Mouse (Mus musculus) naive thymus-derived CD4-positive, alpha-beta T cell, adult 2 months (primary cell): ENCODE results near the gene Eno1.
"Not testable (repeated sequence)": the region's sequence is repeated elsewhere in the genome, so short reads cannot be mapped to it uniquely, and the experiment has no call there.

ENCODE experiments used
- DNase-seq: peaks from one replicate; pipeline ENCODE4 v3.0.0-alpha.2; 2011; ENCODE audit warnings: low read depth

The Eno1 gene

GRCm38 (mm10) chr4:150281018-150281761, 44.7 kb downstream of the Eno1 start, which contains the start of gene Rere:
Gene Rere, plus strand, starts transcription at chr4:150281646.
- peak; percentile 98 for DNase-seq

GRCm38 (mm10) chr4:150281891-150282630, 45.5 kb downstream of the Eno1 start:
- DNase-seq: peak; percentile 55

- DNase-seq: no peak
These were observed 46.3 kb downstream of the Eno1 start for GRCm38 (mm10) chr4:150282631-150283334.

GRCm38 (mm10) chr4:150283335-150283638, 46.8 kb downstream of the Eno1 start:
- no peak for DNase-seq

- DNase-seq: no peak
These were observed 47.5 kb downstream of the Eno1 start for GRCm38 (mm10) chr4:150283993-150284392.

- DNase-seq: no peak
These were observed 50.5 kb downstream of the Eno1 start for GRCm38 (mm10) chr4:150286980-150287379.

- not testable (repeated sequence) for DNase-seq
These were observed 50.9 kb downstream of the Eno1 start for GRCm38 (mm10) chr4:150287463-150287862.

GRCm38 (mm10) chr4:150291900-150292299, 55.4 kb downstream of the Eno1 start:
- peak; percentile 20 for DNase-seq

GRCm38 (mm10) chr4:150294870-150295269, 58.3 kb downstream of the Eno1 start:
- no peak for DNase-seq

- peak; percentile 18 for DNase-seq
These were observed 59.4 kb downstream of the Eno1 start for GRCm38 (mm10) chr4:150295966-150296365.
